Mouse (Mus musculus): ENCODE results near the gene Fam117b. TPM values are rescaled to one million over a fixed set of nuclear protein-coding genes. Genes with fewer than 3 reads are reported as not detected.

Gene Fam117b
- polyA plus RNA-seq, 1 experiment from 2014 or later, result 7.6 TPM

DNA sequence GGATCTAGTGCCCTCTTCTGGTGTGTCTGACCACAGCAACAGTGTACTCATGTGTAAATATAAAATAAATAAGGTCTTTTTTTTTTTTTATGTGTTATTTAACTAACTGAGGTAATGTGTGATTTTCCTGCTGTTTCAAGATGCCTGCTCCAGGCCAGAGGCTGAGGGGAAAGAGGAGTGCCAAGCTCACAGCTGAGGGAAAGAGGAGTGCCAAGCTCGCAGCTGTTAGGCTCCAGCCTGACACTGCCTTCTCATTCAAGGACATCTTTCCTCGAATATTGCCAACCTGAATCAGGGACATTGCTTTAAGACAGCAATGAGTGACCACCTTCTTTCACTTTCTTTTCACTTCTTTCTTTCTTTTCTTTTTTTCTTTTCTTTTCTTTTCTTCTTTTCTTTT is 95.9 kb downstream of the Fam117b start:
- ATAC-seq, result no peak
- no peak overlapping the region for H3K27ac ChIP-seq
- no peaks in the 10 kb centered on the region for H3K36me3 ChIP-seq
- H3K9me3 ChIP-seq (replicated peaks), result no peaks in the 10 kb centered on the region
- no peaks in the 10 kb centered on the region; the same call in 1 of the 2 replicates for H3K4me1 ChIP-seq
- 75% methylated on average over 2 of the region's 2 CpGs for WGBS (ENCODE audit: insufficient replicate concordance)
- no peak overlapping the region for H3K9ac ChIP-seq
- no peak overlapping the region for H3K4me3 ChIP-seq
- no peaks in the 10 kb centered on the region for H3K27me3 ChIP-seq (replicated peaks)
- no peak overlapping the region for H3K4me2 ChIP-seq

DNA sequence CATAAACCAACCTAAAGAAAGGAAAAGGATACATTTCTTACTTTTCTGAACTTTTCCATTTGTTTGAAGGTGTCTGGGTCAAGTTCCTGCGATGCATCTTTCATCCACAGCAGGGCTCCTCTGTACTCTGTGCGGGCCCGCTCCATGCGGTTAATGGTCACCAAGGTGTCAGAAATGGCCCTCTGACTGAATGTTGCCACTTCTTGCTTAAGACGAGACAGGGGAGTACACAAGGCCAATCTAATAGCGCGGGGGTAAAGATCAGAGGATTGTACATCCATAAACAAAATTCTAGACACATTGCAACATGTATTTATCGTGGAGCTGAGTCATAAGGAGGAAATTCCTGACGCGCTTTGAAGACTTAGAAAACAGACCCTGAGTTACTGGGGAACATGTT is 101.0 kb downstream of the Fam117b start:
- no peak overlapping the region for H3K9ac ChIP-seq
- WGBS (ENCODE audit: insufficient replicate concordance), result 85% methylated on average over 10 of the region's 10 CpGs
- no peak for ATAC-seq
- H3K9me3 ChIP-seq (replicated peaks), result no peaks in the 10 kb centered on the region
- H3K27ac ChIP-seq, result no peak overlapping the region
- H3K36me3 ChIP-seq, result no peaks in the 10 kb centered on the region
- no peak overlapping the region for H3K4me2 ChIP-seq
- no peaks in the 10 kb centered on the region for H3K27me3 ChIP-seq (replicated peaks)
- no peak overlapping the region for H3K4me3 ChIP-seq
- H3K4me1 ChIP-seq, result peaks cover 26% of the 10 kb centered on the region

DNA sequence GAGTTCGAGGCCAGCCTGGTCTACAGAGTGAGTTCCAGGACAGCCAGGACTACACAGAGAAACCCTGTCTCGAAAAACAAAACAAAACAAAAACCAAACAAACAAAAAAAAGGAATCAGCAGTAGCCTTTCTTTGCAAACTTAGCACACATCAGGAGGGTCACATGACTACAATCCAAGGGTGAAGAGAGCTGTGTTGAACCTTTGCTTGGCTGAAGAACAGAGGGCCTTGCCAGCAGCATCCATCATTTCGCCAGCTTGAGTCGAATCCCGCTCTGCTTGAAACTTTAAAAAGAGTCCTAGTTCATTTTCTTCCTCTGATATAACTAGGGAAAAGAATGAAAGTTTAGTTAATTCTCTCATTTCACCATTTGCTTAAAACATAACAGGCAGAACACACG is 102.7 kb downstream of the Fam117b start:
- H3K27me3 ChIP-seq (replicated peaks), result no peaks in the 10 kb centered on the region
- no peaks in the 10 kb centered on the region for H3K36me3 ChIP-seq
- no peak overlapping the region for H3K27ac ChIP-seq
- peaks cover 26% of the 10 kb centered on the region for H3K4me1 ChIP-seq
- H3K4me3 ChIP-seq, result no peak overlapping the region
- H3K4me2 ChIP-seq, result no peak overlapping the region
- 74% methylated on average over 6 of the region's 6 CpGs for WGBS (ENCODE audit: insufficient replicate concordance)
- no peak overlapping the region for H3K9ac ChIP-seq
- ATAC-seq, result no peak
- H3K9me3 ChIP-seq (replicated peaks), result no peaks in the 10 kb centered on the region

DNA sequence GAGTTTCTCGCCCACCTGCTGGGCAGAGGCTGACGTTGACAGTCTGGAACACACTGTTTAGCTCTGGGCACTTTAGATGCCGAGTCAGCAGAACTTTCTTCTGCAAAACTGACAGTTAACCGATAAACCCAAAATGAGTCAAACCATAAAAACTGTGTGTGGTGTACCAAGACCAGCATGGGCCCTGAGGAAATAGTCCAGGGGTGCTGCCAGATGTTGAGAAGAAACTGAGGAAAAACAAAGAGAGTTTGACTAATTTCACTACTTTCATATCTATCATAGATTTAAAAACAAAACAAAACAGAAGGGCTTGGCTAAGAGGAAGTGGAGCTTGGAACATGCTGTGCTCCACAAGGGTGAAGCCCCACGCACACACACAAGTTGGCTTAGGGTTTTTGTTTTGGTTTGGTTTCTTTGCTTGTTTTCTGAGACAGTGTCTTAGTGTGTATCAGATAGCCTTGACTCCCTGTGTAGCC is 103.4 kb downstream of the Fam117b start:
- Histone ChIP-seq H3K9me3 (replicated peaks) (no peaks in the 10 kb centered on the region), H3K4me3 (no peak overlapping the region), H3K27ac (peak overlapping the region; percentile 39), H3K9ac (no peak overlapping the region), H3K4me1 (peaks cover 26% of the 10 kb centered on the region), H3K4me2 (peak overlapping the region; percentile 6; the same call in 1 of the 2 replicates), H3K36me3 (no peaks in the 10 kb centered on the region), H3K27me3 (replicated peaks) (no peaks in the 10 kb centered on the region)
- ATAC-seq, result no peak
- 39% methylated on average over 5 of the region's 5 CpGs for WGBS (ENCODE audit: insufficient replicate concordance)

DNA sequence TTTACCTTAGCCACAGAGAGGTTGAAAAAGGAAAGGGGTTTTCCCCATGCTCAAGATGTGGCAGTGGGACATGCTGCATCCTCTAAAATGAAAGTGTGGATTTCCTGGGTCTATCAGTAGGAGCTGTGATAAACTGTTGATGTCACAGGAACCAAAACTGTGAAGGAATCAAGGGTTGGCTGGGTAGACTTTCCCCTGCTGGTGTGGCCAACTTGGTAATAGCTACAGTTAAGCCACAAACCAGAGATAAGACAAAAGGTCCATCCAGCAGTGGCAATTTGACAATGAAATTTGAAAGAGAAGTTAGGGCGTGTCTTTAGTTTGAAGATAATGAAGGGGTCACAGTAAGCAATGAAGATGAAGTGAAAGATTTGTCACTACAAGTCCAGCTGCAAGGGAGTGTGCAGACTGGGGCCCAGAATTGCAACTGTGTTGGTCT is 104.2 kb downstream of the Fam117b start:
- peaks cover 26% of the 10 kb centered on the region for H3K4me1 ChIP-seq
- peak; percentile 58 for ATAC-seq
- WGBS (ENCODE audit: insufficient replicate concordance), result 30% methylated on average over 1 of the region's 1 CpGs
- H3K27me3 ChIP-seq (replicated peaks), result no peaks in the 10 kb centered on the region
- no peaks in the 10 kb centered on the region for H3K36me3 ChIP-seq
- 0 out of 2 replicates have a peak overlapping the region, but pooled peaks have one; percentile 24 for H3K27ac ChIP-seq
- H3K4me3 ChIP-seq, result no peak overlapping the region
- peak overlapping the region; percentile 21 for H3K4me2 ChIP-seq
- no peaks in the 10 kb centered on the region for H3K9me3 ChIP-seq (replicated peaks)
- H3K9ac ChIP-seq, result no peak overlapping the region

Other genes starting within 250 kb of the Fam117b start
- gene Sumo1, start 242.2 kb upstream of the Fam117b start, polyA plus RNA-seq (2016; fragmentation: Nextera tagmentation; extraction: Ambion mirVana), result 199 and 208 TPM in 2 replicates
- 274 and 282 TPM in 2 replicates for gene Nop58, start 228.0 kb upstream of the Fam117b start, polyA plus RNA-seq (2016; fragmentation: Nextera tagmentation; extraction: Ambion mirVana)
- gene Bmpr2, start 149.6 kb upstream of the Fam117b start, polyA plus RNA-seq (2016; fragmentation: Nextera tagmentation; extraction: Ambion mirVana), result 1.5 and 1.8 TPM in 2 replicates
- gene Ica1l, start 130.2 kb downstream of the Fam117b start, polyA plus RNA-seq (2016; fragmentation: Nextera tagmentation; extraction: Ambion mirVana), result 0.56 and 0.69 TPM in 2 replicates
- 2.9 and 3.2 TPM in 2 replicates for gene Carf, start 185.2 kb downstream of the Fam117b start, polyA plus RNA-seq (2016; fragmentation: Nextera tagmentation; extraction: Ambion mirVana)
- 69.1 and 70.1 TPM in 2 replicates for gene Wdr12, start 185.6 kb downstream of the Fam117b start, polyA plus RNA-seq (2016; fragmentation: Nextera tagmentation; extraction: Ambion mirVana)

Measured in liver, embryonic 12.5 days (tissue).